ENCODE assay signal across 10 mouse cellular contexts in the genomic region with DNA sequence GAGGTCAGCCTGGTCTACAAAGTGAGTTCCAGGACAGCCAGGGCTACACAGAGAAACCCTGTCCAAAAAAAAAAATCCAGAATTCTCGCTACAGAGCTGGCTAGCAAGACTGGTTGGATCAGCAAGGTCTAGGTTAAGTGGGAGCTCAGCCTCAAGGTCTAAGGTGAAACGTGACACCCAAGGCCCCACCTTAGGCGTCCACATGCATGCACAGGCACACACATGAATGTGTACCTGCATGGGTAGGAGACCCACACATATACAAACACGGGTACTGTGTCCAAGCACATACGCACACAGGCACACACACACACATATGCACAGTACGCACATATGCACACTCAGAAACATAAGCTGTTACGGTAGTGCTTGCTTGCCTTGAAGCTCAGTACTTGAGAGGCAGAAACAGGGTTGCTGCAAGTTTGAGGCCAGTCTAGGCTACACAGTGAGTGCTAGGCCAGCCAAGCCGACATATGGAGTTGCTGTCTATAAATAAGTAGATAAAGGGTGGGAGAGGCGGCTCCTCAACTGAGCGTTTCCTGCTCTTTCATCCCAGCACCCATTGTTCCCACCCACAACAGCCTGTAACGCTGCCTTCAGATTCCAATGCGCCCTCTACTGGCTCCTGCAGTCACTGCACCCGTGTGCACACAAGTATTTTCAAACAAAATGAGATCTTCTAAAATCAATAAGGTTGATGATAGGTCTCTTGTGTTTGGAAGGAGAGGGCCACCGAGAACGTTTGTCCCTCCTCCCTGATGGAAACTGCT. TPM values are rescaled to one million over a fixed set of nuclear protein-coding genes. Genes with fewer than 3 reads are reported as not detected.
DNase-seq lines count a peak whose midpoint lies in the region; ATAC-seq and TF ChIP-seq lines count a peak whose summit lies in the region.
"Had no signal": no experiment of that assay in that cellular context is flagged by ENCODE, and none has a peak within 500 bp of the region (broad histone marks: within the 10 kb centered on the region; RNA-seq: fewer than 3 reads in every experiment).

No protein-coding gene starts in this region.

- no peak overlapping the region for H3K4me3 ChIP-seq in cortical plate, adult 2 months (ENCODE audit: insufficient read depth, low read length)
- H3K4me3 ChIP-seq in kidney, postnatal 0 days (replicated peaks; ENCODE audit: low read depth, low read length) = no peak overlapping the region
- H3K4me3 ChIP-seq: embryonic facial prominence, embryonic 12.5 days; midbrain, embryonic 12.5 days had no signal

- DNase-seq in frontal cortex, postnatal 25 days (ENCODE audit: low spot score in 2 of 2) = no peak
- peak; percentile 59 for DNase-seq in right cerebral cortex, postnatal 14 days
- no peak for DNase-seq in right cerebral cortex, postnatal 36 days (ENCODE audit: low spot score in 2 of 2)
- peak; percentile 88 for DNase-seq in kidney, postnatal 0 days (ENCODE audit: low spot score)
- peak; percentile 60 for DNase-seq in thymus, postnatal 25 days

- H3K27ac ChIP-seq in cortical plate, adult 2 months (ENCODE audit: insufficient read depth, low read length) = no peak overlapping the region
- no peak overlapping the region; the same call in 1 of the 2 replicates for H3K27ac ChIP-seq in kidney, postnatal 0 days
- H3K27ac ChIP-seq: embryonic facial prominence, embryonic 12.5 days; midbrain, embryonic 12.5 days had no signal

- H3K4me2 ChIP-seq in kidney, postnatal 0 days (ENCODE audit: low read length) = no peak overlapping the region
- H3K4me2 ChIP-seq: embryonic facial prominence, embryonic 12.5 days; midbrain, embryonic 12.5 days had no signal

- TF ChIP-seq CTCF in cortical plate, adult 2 months (IDR thresholded peaks at IDR 0.05; ENCODE audit: extremely low read depth, insufficient read depth, low read length) = peak; percentile 69
- peak; percentile 87 for TF ChIP-seq CTCF in kidney, postnatal 0 days (IDR thresholded peaks at IDR 0.05; ENCODE audit: low read depth)

- peaks cover 1% of the 10 kb centered on the region; the same call in 1 of the 2 replicates for H3K4me1 ChIP-seq in cortical plate, adult 2 months (ENCODE audit: control insufficient read depth, insufficient read depth, low read length)
- peaks cover 16% of the 10 kb centered on the region; the same call in 1 of the 2 replicates for H3K4me1 ChIP-seq in kidney, postnatal 0 days (replicated peaks; ENCODE audit: insufficient read depth, low read length)

- no peaks in the 10 kb centered on the region for H3K27me3 ChIP-seq in kidney, postnatal 0 days (ENCODE audit: insufficient read depth, low read length)
- H3K27me3 ChIP-seq: embryonic facial prominence, embryonic 12.5 days; midbrain, embryonic 12.5 days had no signal

- H3K9me3 ChIP-seq in kidney, postnatal 0 days (replicated peaks; ENCODE audit: low read length) = no peaks in the 10 kb centered on the region
- H3K9me3 ChIP-seq: embryonic facial prominence, embryonic 12.5 days; midbrain, embryonic 12.5 days had no signal

- no peaks in the 10 kb centered on the region for H3K36me3 ChIP-seq in kidney, postnatal 0 days (ENCODE audit: insufficient read depth, low read length)
- H3K36me3 ChIP-seq: embryonic facial prominence, embryonic 12.5 days; midbrain, embryonic 12.5 days had no signal

- peak; percentile 42; the same call in 1 of the 2 replicates for ATAC-seq in frontal cortex, adult (ENCODE audit: low TSS enrichment)
- no peak for ATAC-seq in kidney, postnatal 0 days (replicated peaks; ENCODE audit: low FRiP score, low read depth)
- ATAC-seq in megakaryocyte, adult 5-6 weeks (ENCODE audit: poor library complexity, severe bottlenecking) = peak; percentile 54

- 48% methylated on average over 15 of the region's 15 CpGs for WGBS in kidney, postnatal 0 days

- H3K9ac ChIP-seq in kidney, postnatal 0 days (ENCODE audit: low read depth, low read length) = no peak overlapping the region
- H3K9ac ChIP-seq: embryonic facial prominence, embryonic 12.5 days; midbrain, embryonic 12.5 days had no signal

- no peak for TF ChIP-seq POLR2A in cortical plate, adult 2 months (IDR thresholded peaks at IDR 0.05; ENCODE audit: extremely low read depth, insufficient read depth, low read length)

RNA-seq across cellular contexts. Expression of a gene that starts 11.9 kb away (rescaled TPM):
- polyA plus RNA-seq in cortical plate, adult 2 months (2012; rRNA removed) = 7.6 and 7.9 TPM in 2 replicates
- polyA plus RNA-seq in kidney, postnatal 0 days (2015; fragmentation: Nextera tagmentation; extraction: Ambion mirVana) = 0.24 and 0.41 TPM in 2 replicates
- 0.18 TPM in 1 of 2 replicates, not detected in the other for total RNA-seq in megakaryocyte, adult 5-6 weeks (2015)
- total RNA-seq in megakaryocyte, adult 5-6 weeks (2017) = 0.08 and 0.40 TPM in 2 replicates

RNA-seq across cellular contexts. Expression of a gene that starts 16.6 kb away (rescaled TPM):
- polyA plus RNA-seq in cortical plate, adult 2 months (2012; rRNA removed) = not detected in 2 replicates
- polyA plus RNA-seq in kidney, postnatal 0 days (2015; fragmentation: Nextera tagmentation; extraction: Ambion mirVana) = not detected in 2 replicates
- 0.74 and 1.2 TPM in 2 replicates for total RNA-seq in megakaryocyte, adult 5-6 weeks (2015)
- total RNA-seq in megakaryocyte, adult 5-6 weeks (2017) = 0.44 and 0.49 TPM in 2 replicates
- polyA plus RNA-seq: embryonic facial prominence, embryonic 12.5 days; midbrain, embryonic 12.5 days had no signal

RNA-seq across cellular contexts. Expression of a gene that starts 24.7 kb away (rescaled TPM):
- 46.5 and 50.0 TPM in 2 replicates for polyA plus RNA-seq in cortical plate, adult 2 months (2012; rRNA removed)
- 54.5 and 58.8 TPM in 2 replicates for polyA plus RNA-seq in kidney, postnatal 0 days (2015; fragmentation: Nextera tagmentation; extraction: Ambion mirVana)
- total RNA-seq in megakaryocyte, adult 5-6 weeks (2015) = 130 and 131 TPM in 2 replicates
- 203 and 222 TPM in 2 replicates for total RNA-seq in megakaryocyte, adult 5-6 weeks (2017)

Comparison
In these comparisons a context has a peak if more than half of its experiments do, and no peak if none do; other contexts are left out.
1. DNase-seq: peak in right cerebral cortex, postnatal 14 days (single experiment), kidney, postnatal 0 days (single experiment) and thymus, postnatal 25 days (single experiment); none in frontal cortex, postnatal 25 days (0 of 2) and right cerebral cortex, postnatal 36 days (0 of 2).